8 mouse cellular contexts compared by ENCODE assay signal in the genomic region with DNA sequence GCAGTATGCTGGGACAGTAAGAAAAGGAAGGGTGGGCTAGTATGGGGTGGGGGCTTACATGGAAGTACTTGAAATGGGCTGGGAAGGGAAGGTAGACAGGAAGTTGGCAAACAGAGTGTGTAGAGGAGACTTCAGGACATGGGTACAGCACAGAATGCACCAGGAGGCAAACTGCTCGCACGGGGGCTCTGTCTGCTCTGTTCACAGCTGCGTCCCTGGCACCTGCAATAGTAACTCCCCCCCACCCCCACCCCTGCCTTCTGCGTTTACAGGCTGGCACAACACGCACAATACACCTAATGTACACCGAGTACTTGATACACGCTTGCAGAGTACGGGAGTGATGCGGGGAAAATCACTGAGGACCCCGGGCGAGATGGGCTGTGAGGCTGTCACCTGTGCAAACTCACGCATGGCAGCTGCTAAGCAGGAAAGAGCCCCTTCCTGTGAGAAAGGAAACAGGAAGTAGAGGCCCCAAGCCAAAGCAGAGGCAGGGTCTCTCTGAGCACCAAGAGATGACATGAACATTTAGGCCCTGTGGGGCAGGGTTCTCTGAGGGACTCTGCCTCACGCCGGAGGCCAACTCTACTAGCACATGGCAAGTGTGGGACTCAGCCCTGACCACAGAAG. TPM values are rescaled to one million over a fixed set of nuclear protein-coding genes. Genes with fewer than 3 reads are reported as not detected.
DNase-seq lines count a peak whose midpoint lies in the region; ATAC-seq lines count a peak whose summit lies in the region.

No protein-coding gene starts in this region.

- H3K9me3 ChIP-seq in heart, embryonic 15.5 days (replicated peaks) = no peaks in the 10 kb centered on the region
- H3K9me3 ChIP-seq in heart, embryonic 16.5 days (replicated peaks; ENCODE audit: control insufficient read depth, low read length) = no peaks in the 10 kb centered on the region
- H3K9me3 ChIP-seq in neural tube, embryonic 13.5 days = no peaks in the 10 kb centered on the region

- H3K27ac ChIP-seq in heart, embryonic 15.5 days = peak overlapping the region; percentile 95
- H3K27ac ChIP-seq in heart, embryonic 16.5 days (ENCODE audit: low read length) = peak overlapping the region; percentile 98
- peak overlapping the region; percentile 33; the same call in 1 of the 2 replicates for H3K27ac ChIP-seq in neural tube, embryonic 13.5 days (replicated peaks)

- H3K4me1 ChIP-seq in heart, embryonic 15.5 days (replicated peaks) = peaks cover 95% of the 10 kb centered on the region
- peaks cover 89% of the 10 kb centered on the region for H3K4me1 ChIP-seq in heart, embryonic 16.5 days (ENCODE audit: control insufficient read depth, insufficient read depth, low read length)
- H3K4me1 ChIP-seq in neural tube, embryonic 13.5 days (replicated peaks) = peaks cover 43% of the 10 kb centered on the region

- no peak for ATAC-seq in heart, embryonic 15.5 days (replicated peaks; ENCODE audit: insufficient number of reproducible peaks, insufficient read depth, low FRiP score, low read depth)
- ATAC-seq in CD4-positive, CD25-positive, alpha-beta regulatory T cell, adult 4 months = peak; percentile 71
- ATAC-seq in heart, embryonic 16.5 days (replicated peaks; ENCODE audit: extremely low read depth, insufficient read depth, low FRiP score) = 0 out of 2 replicates have a peak, but pooled peaks have one; percentile 3
- ATAC-seq in neural tube, embryonic 13.5 days (ENCODE audit: low read depth) = no peak

- intact Hi-C loops in heart, postnatal 25 days (cut with DNase I) = loop anchor here (5.0 kb wide), 1 partner anchor 33 kb away; a partner anchor contains a TSS

- WGBS in heart, embryonic 15.5 days = 74% methylated on average over 14 of the region's 14 CpGs
- WGBS in heart, embryonic 16.5 days = 68% methylated on average over 14 of the region's 14 CpGs
- WGBS in neural tube, embryonic 13.5 days = 82% methylated on average over 14 of the region's 14 CpGs

- H3K27me3 ChIP-seq in heart, embryonic 15.5 days = no peaks in the 10 kb centered on the region
- H3K27me3 ChIP-seq in heart, embryonic 16.5 days (ENCODE audit: control insufficient read depth, insufficient read depth, low read length) = no peaks in the 10 kb centered on the region
- H3K27me3 ChIP-seq in neural tube, embryonic 13.5 days = no peaks in the 10 kb centered on the region

- H3K4me3 ChIP-seq in heart, embryonic 15.5 days = no peak overlapping the region
- H3K4me3 ChIP-seq in heart, embryonic 16.5 days (ENCODE audit: low read length) = no peak overlapping the region
- no peak overlapping the region for H3K4me3 ChIP-seq in neural tube, embryonic 13.5 days

- H3K9ac ChIP-seq in heart, embryonic 15.5 days = 0 out of 2 replicates have a peak overlapping the region, but pooled peaks have one; percentile 36
- H3K9ac ChIP-seq in heart, embryonic 16.5 days (ENCODE audit: low read length) = peak overlapping the region; percentile 60
- H3K9ac ChIP-seq in neural tube, embryonic 13.5 days = no peak overlapping the region

- DNase-seq in heart, postnatal 25 days (ENCODE audit: low spot score) = no peak
- DNase-seq in testis, postnatal 10 days (ENCODE audit: low spot score) = no peak
- no peak for DNase-seq in layer of hippocampus, postnatal 10 days (ENCODE audit: low spot score in 2 of 2)
- DNase-seq in cerebellum, adult 18-20 months = no peak

- H3K4me2 ChIP-seq in heart, embryonic 15.5 days = peak overlapping the region; percentile 2; the same call in 1 of the 2 replicates
- peak overlapping the region; percentile 34; the same call in 1 of the 2 replicates for H3K4me2 ChIP-seq in heart, embryonic 16.5 days (ENCODE audit: low read depth, low read length)
- H3K4me2 ChIP-seq in neural tube, embryonic 13.5 days = no peak overlapping the region

- H3K36me3 ChIP-seq in heart, embryonic 15.5 days = peaks cover 8% of the 10 kb centered on the region; the same call in 1 of the 2 replicates
- peaks cover 5% of the 10 kb centered on the region; the same call in 1 of the 2 replicates for H3K36me3 ChIP-seq in heart, embryonic 16.5 days (ENCODE audit: control insufficient read depth, insufficient read depth)
- H3K36me3 ChIP-seq in neural tube, embryonic 13.5 days = no peaks in the 10 kb centered on the region

RNA-seq across cellular contexts. Expression of a gene that starts 34.9 kb away (rescaled TPM):
- polyA plus RNA-seq in heart, embryonic 15.5 days (2015; fragmentation: Nextera tagmentation; extraction: Ambion mirVana) = 4.9 and 7.9 TPM in 2 replicates
- total RNA-seq in heart, postnatal 25 days (2021) = 10 to 100 TPM; 42.5 to 50.9 TPM
- polyA plus RNA-seq in CD4-positive, CD25-positive, alpha-beta regulatory T cell, adult 4 months (2017; shearing (Covaris generic)) = 10 to 100 TPM in 1 of 2 experiments, 1 to 10 TPM in 1; 9.3 to 11.5 TPM
- polyA plus RNA-seq in heart, embryonic 16.5 days (2015; fragmentation: Nextera tagmentation; extraction: Ambion mirVana) = 6.9 and 7.3 TPM in 2 replicates
- polyA plus RNA-seq in neural tube, embryonic 13.5 days (2015; fragmentation: Nextera tagmentation; extraction: Ambion mirVana) = 7.9 and 8.4 TPM in 2 replicates
- 100 to 1,000 TPM; 125 to 126 TPM for total RNA-seq in layer of hippocampus, postnatal 10 days (2021)

Comparison
In these comparisons a context has a peak if more than half of its experiments do, and no peak if none do; other contexts are left out.
1. ATAC-seq: peak in CD4-positive, CD25-positive, alpha-beta regulatory T cell, adult 4 months (single experiment) and heart, embryonic 16.5 days (single experiment); none in heart, embryonic 15.5 days (single experiment) and neural tube, embryonic 13.5 days (single experiment).
2. H3K27ac ChIP-seq: peak in every context shown above with its lines; median percentile 98 in heart, embryonic 16.5 days; 95 in heart, embryonic 15.5 days; 33 in neural tube, embryonic 13.5 days.